Mouse (Mus musculus): ENCODE data around the gene Tnfaip6. TPM values are rescaled to one million over a fixed set of nuclear protein-coding genes. Genes with fewer than 3 reads are reported as not detected.

Tnfaip6 gene
- polyA plus RNA-seq, 2 experiments: 18.8 to 29.3 TPM

GRCm38 (mm10) chr2:52031491-52031890, 6.3 kb upstream of the Tnfaip6 start:
- WGBS: 75% methylated on average over 4 of the region's 4 CpGs
- no peaks in the 10 kb centered on the region for H3K36me3 ChIP-seq (ENCODE audit: control insufficient read depth, insufficient read depth, low read length)
- ATAC-seq (ENCODE audit: low FRiP score, low read depth) (no peak), DNase-seq (ENCODE audit: low spot score) (no peak)
- H3K27me3 ChIP-seq (ENCODE audit: control insufficient read depth, insufficient read depth, low read length): no peaks in the 10 kb centered on the region
- no peak overlapping the region for H3K4me2 ChIP-seq (replicated peaks; ENCODE audit: low read depth, low read length, severe bottlenecking)
- H3K9ac ChIP-seq (ENCODE audit: low read depth, low read length, severe bottlenecking): no peak overlapping the region
- no peaks in the 10 kb centered on the region for H3K9me3 ChIP-seq (ENCODE audit: control insufficient read depth, low read length)
- no peak overlapping the region for H3K27ac ChIP-seq (replicated peaks; ENCODE audit: low read depth, low read length)
- TF ChIP-seq POLR2A (IDR thresholded peaks at IDR 0.05; ENCODE audit: borderline replicate concordance, extremely low read depth, insufficient read depth, insufficient read length): no peak
- no peaks in the 10 kb centered on the region for H3K4me1 ChIP-seq (ENCODE audit: control insufficient read depth, insufficient read depth, low read length)
- H3K4me3 ChIP-seq (replicated peaks; ENCODE audit: low read length): no peak overlapping the region

GRCm38 (mm10) chr2:52034601-52035000, 3.2 kb upstream of the Tnfaip6 start:
- H3K27me3 ChIP-seq (ENCODE audit: control insufficient read depth, insufficient read depth, low read length): no peaks in the 10 kb centered on the region
- DNase-seq (ENCODE audit: low spot score): peak; percentile 25
- no peak overlapping the region for H3K4me3 ChIP-seq (replicated peaks; ENCODE audit: low read length)
- H3K4me1 ChIP-seq (ENCODE audit: control insufficient read depth, insufficient read depth, low read length): peaks cover 9% of the 10 kb centered on the region
- no peak overlapping the region for H3K9ac ChIP-seq (ENCODE audit: low read depth, low read length, severe bottlenecking)
- no peak for TF ChIP-seq POLR2A (IDR thresholded peaks at IDR 0.05; ENCODE audit: borderline replicate concordance, extremely low read depth, insufficient read depth, insufficient read length)
- no peaks in the 10 kb centered on the region for H3K36me3 ChIP-seq (ENCODE audit: control insufficient read depth, insufficient read depth, low read length)
- 76% methylated on average over 4 of the region's 4 CpGs for WGBS
- no peak overlapping the region for H3K4me2 ChIP-seq (replicated peaks; ENCODE audit: low read depth, low read length, severe bottlenecking)
- ATAC-seq (ENCODE audit: low FRiP score, low read depth): no peak
- no peaks in the 10 kb centered on the region for H3K9me3 ChIP-seq (ENCODE audit: control insufficient read depth, low read length)
- H3K27ac ChIP-seq (replicated peaks; ENCODE audit: low read depth, low read length): no peak overlapping the region

DNA sequence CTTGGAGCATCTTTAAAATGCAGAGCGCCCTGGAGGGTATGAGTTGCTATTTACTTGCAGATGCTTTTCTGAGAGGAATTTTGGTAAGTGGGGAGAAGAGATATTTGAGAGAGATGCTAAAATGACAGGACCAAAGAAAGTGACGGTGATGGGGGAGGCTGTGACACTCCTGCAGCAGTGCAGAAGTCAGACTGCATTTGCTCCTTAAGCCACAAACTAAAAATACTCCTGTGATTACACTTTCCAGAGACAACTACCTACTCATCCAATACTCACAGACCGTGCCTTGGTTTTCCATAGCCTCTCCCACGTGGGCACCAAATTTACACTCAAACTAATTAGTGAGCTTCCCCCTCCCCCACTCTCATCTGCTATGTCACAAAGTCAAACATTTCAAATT, 2.7 kb upstream of the Tnfaip6 start:
- H3K4me3 ChIP-seq (replicated peaks; ENCODE audit: low read length): no peak overlapping the region

GRCm38 (mm10) chr2:52036929-52037595, 747 bp upstream of the Tnfaip6 start:
- H3K9ac ChIP-seq (ENCODE audit: low read depth, low read length, severe bottlenecking): peak overlapping the region; percentile 58; the same call in 1 of the 2 replicates
- peak overlapping the region; percentile 46; the same call in 1 of the 2 replicates for H3K4me3 ChIP-seq (replicated peaks; ENCODE audit: low read length)
- peak overlapping the region; percentile 46 for H3K4me2 ChIP-seq (replicated peaks; ENCODE audit: low read depth, low read length, severe bottlenecking)
- H3K9me3 ChIP-seq (ENCODE audit: control insufficient read depth, low read length): no peaks in the 10 kb centered on the region
- DNase-seq (ENCODE audit: low spot score): no peak
- TF ChIP-seq POLR2A (IDR thresholded peaks at IDR 0.05; ENCODE audit: borderline replicate concordance, extremely low read depth, insufficient read depth, insufficient read length): no peak
- no peaks in the 10 kb centered on the region for H3K36me3 ChIP-seq (ENCODE audit: control insufficient read depth, insufficient read depth, low read length)
- 48% methylated on average over 9 of the region's 11 CpGs for WGBS
- no peak for ATAC-seq (ENCODE audit: low FRiP score, low read depth)
- peaks cover 15% of the 10 kb centered on the region for H3K4me1 ChIP-seq (ENCODE audit: control insufficient read depth, insufficient read depth, low read length)
- no peaks in the 10 kb centered on the region for H3K27me3 ChIP-seq (ENCODE audit: control insufficient read depth, insufficient read depth, low read length)
- no peak overlapping the region for H3K27ac ChIP-seq (replicated peaks; ENCODE audit: low read depth, low read length)

More for the DNA sequence above, 2.7 kb upstream of the Tnfaip6 start:
- ATAC-seq (ENCODE audit: low FRiP score, low read depth): no peak
- H3K9me3 ChIP-seq (ENCODE audit: control insufficient read depth, low read length): no peaks in the 10 kb centered on the region
- no peak overlapping the region for H3K4me2 ChIP-seq (replicated peaks; ENCODE audit: low read depth, low read length, severe bottlenecking)
- no peak overlapping the region for H3K27ac ChIP-seq (replicated peaks; ENCODE audit: low read depth, low read length)
- no peak for DNase-seq (ENCODE audit: low spot score)
- H3K36me3 ChIP-seq (ENCODE audit: control insufficient read depth, insufficient read depth, low read length): no peaks in the 10 kb centered on the region
- H3K9ac ChIP-seq (ENCODE audit: low read depth, low read length, severe bottlenecking): no peak overlapping the region
- TF ChIP-seq POLR2A (IDR thresholded peaks at IDR 0.05; ENCODE audit: borderline replicate concordance, extremely low read depth, insufficient read depth, insufficient read length): no peak
- peaks cover 12% of the 10 kb centered on the region for H3K4me1 ChIP-seq (ENCODE audit: control insufficient read depth, insufficient read depth, low read length)
- WGBS: 61% methylated on average over 4 of the region's 4 CpGs
- no peaks in the 10 kb centered on the region for H3K27me3 ChIP-seq (ENCODE audit: control insufficient read depth, insufficient read depth, low read length)

DNA sequence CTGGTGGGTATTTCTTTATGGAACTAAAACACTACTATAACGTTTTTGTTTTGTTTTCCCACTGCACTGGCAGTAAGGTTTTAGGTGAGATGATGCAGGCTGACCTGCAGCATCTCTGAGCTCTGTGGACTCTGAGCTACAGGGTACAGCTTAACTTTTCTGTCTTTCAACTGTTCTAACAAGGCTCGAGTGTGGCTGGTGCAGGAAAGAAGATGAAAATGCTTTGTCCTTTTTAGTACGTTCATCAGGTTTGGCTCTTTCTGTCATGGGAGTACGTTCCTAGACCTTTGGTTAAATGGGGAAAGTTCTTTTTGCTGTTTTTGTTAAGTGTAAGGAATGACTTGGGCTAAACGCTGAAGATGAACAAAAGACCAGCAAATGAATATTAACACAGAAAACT, 749 bp downstream of the Tnfaip6 start:
- Histone ChIP-seq H3K27ac (replicated peaks; ENCODE audit: low read depth, low read length) (peak overlapping the region; percentile 73), H3K4me3 (replicated peaks; ENCODE audit: low read length) (peak overlapping the region; percentile 46), H3K27me3 (ENCODE audit: control insufficient read depth, insufficient read depth, low read length) (no peaks in the 10 kb centered on the region), H3K4me2 (replicated peaks; ENCODE audit: low read depth, low read length, severe bottlenecking) (peak overlapping the region; percentile 46), H3K9me3 (ENCODE audit: control insufficient read depth, low read length) (no peaks in the 10 kb centered on the region), H3K9ac (ENCODE audit: low read depth, low read length, severe bottlenecking) (peak overlapping the region; percentile 58), H3K36me3 (ENCODE audit: control insufficient read depth, insufficient read depth, low read length) (0 out of 2 replicates have a peak, but pooled peaks cover under 1% of the 10 kb centered on the region), H3K4me1 (ENCODE audit: control insufficient read depth, insufficient read depth, low read length) (peaks cover 20% of the 10 kb centered on the region)
- ATAC-seq (ENCODE audit: low FRiP score, low read depth) (no peak), DNase-seq (ENCODE audit: low spot score) (no peak)
- no peak for TF ChIP-seq POLR2A (IDR thresholded peaks at IDR 0.05; ENCODE audit: borderline replicate concordance, extremely low read depth, insufficient read depth, insufficient read length)
- 20% methylated on average over 5 of the region's 5 CpGs for WGBS

Data from limb, embryonic 14.5 days (tissue).